Mouse (Mus musculus) megakaryocyte-erythroid progenitor cell, adult 5 weeks (primary cell): Measurements from ENCODE around the gene Chil5. TPM values are rescaled to one million over a fixed set of nuclear protein-coding genes. Genes with fewer than 3 reads are reported as not detected.

Source experiments
- polyA plus RNA-seq: library from polyadenylated mRNA; stranded (reverse); fragments of >175 nt; gene quantifications from 2 replicates; pipeline ENCODE4 v1.2.3, GENCODE M21; 2012

Chil5 gene
- not detected in 2 replicates for polyA plus RNA-seq

DNA sequence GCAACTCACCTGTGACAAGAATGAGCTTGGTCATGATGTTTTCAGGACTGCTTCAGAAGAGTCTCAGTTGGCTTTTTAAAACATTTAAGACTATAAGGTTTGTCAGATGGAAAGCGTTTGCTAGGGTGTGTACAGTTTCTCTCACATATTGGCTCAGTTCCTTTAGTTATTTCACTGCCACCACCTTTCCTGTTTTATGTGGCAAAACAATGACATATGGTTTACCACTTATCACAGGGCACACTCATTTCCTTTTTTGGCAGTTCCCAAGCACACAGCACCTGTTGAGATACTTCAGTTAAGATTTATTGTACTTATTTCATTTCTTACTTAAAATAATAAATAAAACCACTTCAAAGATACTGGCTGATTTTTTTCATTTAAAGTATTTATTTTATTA, at the start of gene Chil5:
Gene Chil5 (minus strand): TSS at position 34 of the 400 bp plus-strand sequence.

DNA sequence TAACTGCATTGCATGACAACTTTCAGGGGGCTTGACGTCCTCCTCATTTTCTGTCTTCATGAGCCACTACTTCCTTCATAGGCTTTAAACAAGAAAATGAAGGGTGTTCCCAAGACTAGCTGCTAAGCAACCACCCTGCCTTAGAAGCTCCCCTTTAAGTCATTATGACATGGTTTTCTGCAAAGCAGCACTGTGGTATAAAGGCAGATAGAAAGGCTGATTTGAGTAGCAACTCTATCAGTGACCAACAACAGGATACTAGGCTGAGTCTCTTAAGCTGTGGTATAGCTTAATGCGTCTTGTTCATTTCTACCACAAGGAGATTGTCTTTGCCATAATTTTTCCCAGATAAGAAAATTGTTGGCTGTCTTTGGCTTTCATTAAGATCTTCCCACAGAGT, 18.1 kb downstream of the Chil5 start, which contains the start of gene Pifo:
Gene Pifo (minus strand): TSS at position 101 of the 400 bp plus-strand sequence.

DNA sequence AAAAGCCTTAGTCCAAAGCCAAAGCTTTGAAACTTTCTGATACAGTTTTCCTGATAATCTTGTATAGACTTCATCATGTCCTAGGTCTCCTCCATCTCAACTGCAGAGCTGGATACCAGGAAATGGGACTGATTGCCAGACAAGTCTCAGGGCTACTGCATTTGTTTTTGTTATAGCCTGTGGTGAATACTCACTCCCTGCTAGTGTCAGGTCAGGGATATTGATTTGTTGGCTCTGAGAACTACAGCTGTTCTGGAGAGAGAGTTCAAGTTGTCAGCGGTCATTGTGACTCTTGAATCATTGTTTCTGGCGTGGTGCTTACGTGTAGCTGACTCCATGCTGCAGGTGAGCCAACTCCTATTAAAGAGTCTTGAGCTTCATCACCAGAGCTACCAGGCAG, 59.2 kb downstream of the Chil5 start, which contains the start of gene Ovgp1:
Gene Ovgp1 (plus strand): TSS at position 301 of the 400 bp plus-strand sequence.

Other genes starting within 250 kb of the Chil5 start
- 15.3 and 17.3 TPM in 2 replicates for gene Rap1a, start 231.5 kb downstream of the Chil5 start, polyA plus RNA-seq
- gene Adora3, start 162.0 kb downstream of the Chil5 start, polyA plus RNA-seq: not detected in 2 replicates
- gene Tmigd3, start 161.9 kb downstream of the Chil5 start, polyA plus RNA-seq: not detected in 2 replicates
- 2.2 and 2.3 TPM in 2 replicates for gene I830077J02Rik, start 100.2 kb downstream of the Chil5 start, polyA plus RNA-seq
- 55.2 and 69.0 TPM in 2 replicates for gene Wdr77, start 73.4 kb downstream of the Chil5 start, polyA plus RNA-seq
- gene Atp5f1, start 72.7 kb downstream of the Chil5 start, polyA plus RNA-seq: 98.9 and 131 TPM in 2 replicates
- 0.68 and 1.9 TPM in 2 replicates for gene Ovgp1, start 59.1 kb downstream of the Chil5 start, polyA plus RNA-seq
- gene Pifo, start 18.2 kb downstream of the Chil5 start, polyA plus RNA-seq: not detected in 2 replicates
- gene Chia1, start 80.4 kb upstream of the Chil5 start, polyA plus RNA-seq: 0.05 TPM in 1 of 2 replicates, not detected in the other
- gene Chil3, start 134.8 kb upstream of the Chil5 start, polyA plus RNA-seq: 8.9 and 10.9 TPM in 2 replicates
- gene Chil4, start 186.7 kb upstream of the Chil5 start, polyA plus RNA-seq: not detected in 2 replicates